Mouse (Mus musculus) midbrain, embryonic 16.5 days (tissue): ENCODE data around the gene Fam185a. TPM values are rescaled to one million over a fixed set of nuclear protein-coding genes. Genes with fewer than 3 reads are reported as not detected.

Experiments
- ATAC-seq: fragments of 200-750 bp; cut with Nextera tagmentation; 2 replicates; pipeline ENCODE4 v1.8.0; 2017; ENCODE audit warnings: moderate TSS enrichment
- H3K27ac ChIP-seq: fragments of 300-500 bp; sonication (generic); 2 replicates; pipeline ENCODE4 v1.5.1; 2014; ENCODE audit warnings: mild to moderate bottlenecking, low read length, mixed read lengths
- H3K27me3 ChIP-seq: fragments of 300-500 bp; sonication (generic); 2 replicates; pipeline ENCODE4 v1.6.1; 2014; ENCODE audit warnings: low read depth, low read length, mixed read lengths; ENCODE audit not compliant: control insufficient read depth, insufficient read depth
- H3K36me3 ChIP-seq: fragments of 300-500 bp; sonication (generic); 2 replicates; pipeline ENCODE4 v1.6.1; 2014; ENCODE audit warnings: mild to moderate bottlenecking, low read length, moderate library complexity, mixed read lengths; ENCODE audit not compliant: control insufficient read depth, insufficient read depth
- H3K4me1 ChIP-seq: fragments of 300-500 bp; sonication (generic); 2 replicates; pipeline ENCODE4 v1.6.1; 2014; ENCODE audit warnings: mild to moderate bottlenecking, low read length, mixed read lengths; ENCODE audit not compliant: control insufficient read depth, insufficient read depth
- H3K4me2 ChIP-seq: fragments of 300-500 bp; sonication (generic); 2 replicates; pipeline ENCODE4 v1.6.1; 2014; ENCODE audit warnings: mild to moderate bottlenecking, low read length, mixed read lengths
- H3K4me3 ChIP-seq: fragments of 300-500 bp; sonication (generic); 2 replicates; pipeline ENCODE4 v1.5.1; 2014; ENCODE audit warnings: low read depth, mild to moderate bottlenecking, low read length, moderate library complexity, mixed read lengths
- H3K9ac ChIP-seq: fragments of 300-500 bp; sonication (generic); 2 replicates; pipeline ENCODE4 v1.6.1; 2014; ENCODE audit warnings: low read depth, low read length, mixed read lengths
- H3K9me3 ChIP-seq: fragments of 300-500 bp; sonication (generic); replicated peaks from 2 replicates; pipeline ENCODE4 v1.6.1; 2014; ENCODE audit warnings: mild to moderate bottlenecking, low read length, mixed read lengths; ENCODE audit not compliant: control insufficient read depth, poor library complexity, severe bottlenecking
- WGBS: fragments of 180-500 bp; shearing (Covaris S2); extraction: QIAGEN DNeasy Blood & Tissue Kit; methylation state at CpG from one replicate; pipeline ENCODE4 v1.1.7; 2014; 5-methylcytosine and 5-hydroxymethylcytosine counted together
- polyA plus RNA-seq: library from polyadenylated mRNA; unstranded; fragments of >200 nt; fragmentation: Nextera tagmentation; extraction: Ambion mirVana; gene quantifications from 2 replicates; pipeline ENCODE4 v1.2.1, GENCODE M21; 2015

Gene Fam185a
- polyA plus RNA-seq, 1 experiment from 2014 or later: 11.0 TPM

DNA sequence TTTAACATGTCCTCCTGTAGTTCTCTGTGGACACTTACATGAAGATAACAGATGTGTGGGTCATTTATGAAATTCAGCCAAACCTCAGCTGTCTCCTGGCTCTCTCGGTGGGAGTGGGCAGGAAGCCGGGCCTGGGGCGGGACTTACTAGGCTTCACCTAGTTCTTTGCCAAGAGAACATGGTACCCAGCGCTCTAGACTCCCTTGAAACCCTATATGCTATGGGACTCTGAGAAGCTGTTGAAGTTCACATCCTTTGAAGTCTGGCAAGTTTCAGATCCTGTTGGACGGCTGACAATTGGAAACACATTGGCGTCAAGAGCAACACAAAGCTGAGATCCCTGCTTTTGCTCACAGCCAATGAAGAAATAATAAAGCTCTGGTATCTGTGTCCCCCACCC is 71.6 kb downstream of the Fam185a start:
- H3K27me3 ChIP-seq: no peaks in the 10 kb centered on the region
- H3K4me2 ChIP-seq: no peak overlapping the region
- H3K27ac ChIP-seq: no peak overlapping the region
- WGBS: 86% methylated on average over 6 of the region's 6 CpGs
- H3K9me3 ChIP-seq: no peaks in the 10 kb centered on the region
- H3K4me1 ChIP-seq: no peaks in the 10 kb centered on the region
- no peaks in the 10 kb centered on the region for H3K36me3 ChIP-seq
- H3K9ac ChIP-seq: no peak overlapping the region
- H3K4me3 ChIP-seq: no peak overlapping the region
- no peak for ATAC-seq

DNA sequence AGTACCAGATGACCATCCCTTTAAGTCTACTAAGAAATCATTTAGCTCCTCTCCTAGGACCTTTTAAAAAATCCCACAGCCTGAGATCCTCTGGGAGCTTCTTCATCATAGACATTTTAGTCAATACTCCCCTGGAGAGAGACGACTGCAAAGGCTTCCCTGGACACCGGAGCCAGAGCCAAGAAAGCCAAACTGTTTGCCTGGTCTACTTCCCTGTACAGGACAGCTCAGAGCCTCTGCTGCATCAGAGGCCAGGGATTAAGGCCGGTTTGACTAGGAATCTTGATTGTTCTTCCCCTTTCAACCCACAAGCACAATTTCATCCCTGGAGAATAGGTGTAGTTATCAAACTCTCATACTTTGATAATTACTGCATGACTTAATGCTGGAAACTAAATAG is 72.1 kb downstream of the Fam185a start:
- Histone ChIP-seq H3K9me3 (no peaks in the 10 kb centered on the region), H3K4me1 (no peaks in the 10 kb centered on the region), H3K4me3 (no peak overlapping the region), H3K4me2 (no peak overlapping the region), H3K9ac (no peak overlapping the region), H3K27me3 (no peaks in the 10 kb centered on the region), H3K27ac (no peak overlapping the region), H3K36me3 (no peaks in the 10 kb centered on the region)
- 65% methylated on average over 3 of the region's 3 CpGs for WGBS
- no peak for ATAC-seq

DNA sequence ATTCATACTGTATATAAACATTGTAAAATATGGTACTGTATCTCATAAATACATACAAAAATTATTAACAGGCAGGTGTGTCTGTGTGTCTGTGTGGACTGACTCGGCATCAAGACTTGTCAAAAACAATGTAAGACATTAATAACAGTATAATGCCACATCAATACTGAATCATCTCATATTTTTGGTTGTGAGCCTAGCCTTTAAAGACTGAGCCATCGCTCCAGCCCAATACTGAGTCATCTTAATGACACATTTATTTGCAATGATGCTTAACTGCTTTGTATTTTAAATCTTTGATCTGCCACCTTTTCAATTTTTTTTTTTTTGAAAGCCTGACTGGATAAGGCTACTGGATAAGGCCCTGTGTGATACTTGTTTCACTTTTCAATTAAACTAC is 73.7 kb downstream of the Fam185a start:
- WGBS: 88% methylated on average over 2 of the region's 2 CpGs
- H3K9ac ChIP-seq: no peak overlapping the region
- no peaks in the 10 kb centered on the region for H3K9me3 ChIP-seq
- H3K4me2 ChIP-seq: no peak overlapping the region
- ATAC-seq: no peak
- H3K4me3 ChIP-seq: no peak overlapping the region
- no peaks in the 10 kb centered on the region for H3K36me3 ChIP-seq
- no peak overlapping the region for H3K27ac ChIP-seq
- no peaks in the 10 kb centered on the region for H3K27me3 ChIP-seq
- no peaks in the 10 kb centered on the region for H3K4me1 ChIP-seq

DNA sequence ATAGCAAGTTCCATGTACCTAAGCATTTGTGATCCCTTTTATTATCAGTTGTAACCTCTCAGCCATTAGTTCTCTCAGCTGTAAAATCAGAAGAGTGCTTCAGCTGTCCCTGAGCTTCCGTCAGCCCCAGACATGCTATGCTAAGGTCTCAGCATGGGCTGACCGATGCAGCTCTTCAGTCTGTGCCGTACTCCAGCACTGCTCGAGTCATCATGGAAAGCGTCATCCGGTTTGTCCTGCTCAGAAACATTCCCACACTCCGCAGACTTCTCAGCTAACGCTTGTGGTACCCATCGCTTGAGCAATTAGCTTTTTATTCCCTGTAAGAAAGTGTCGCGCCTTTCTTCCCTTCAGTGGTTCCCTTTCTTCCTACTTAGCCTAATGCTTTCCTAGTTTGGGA is 74.2 kb downstream of the Fam185a start:
- Histone ChIP-seq H3K9me3 (no peaks in the 10 kb centered on the region), H3K27ac (no peak overlapping the region), H3K27me3 (no peaks in the 10 kb centered on the region), H3K36me3 (no peaks in the 10 kb centered on the region), H3K4me1 (no peaks in the 10 kb centered on the region), H3K4me3 (no peak overlapping the region), H3K4me2 (no peak overlapping the region), H3K9ac (no peak overlapping the region)
- WGBS: 83% methylated on average over 11 of the region's 11 CpGs
- no peak for ATAC-seq

DNA sequence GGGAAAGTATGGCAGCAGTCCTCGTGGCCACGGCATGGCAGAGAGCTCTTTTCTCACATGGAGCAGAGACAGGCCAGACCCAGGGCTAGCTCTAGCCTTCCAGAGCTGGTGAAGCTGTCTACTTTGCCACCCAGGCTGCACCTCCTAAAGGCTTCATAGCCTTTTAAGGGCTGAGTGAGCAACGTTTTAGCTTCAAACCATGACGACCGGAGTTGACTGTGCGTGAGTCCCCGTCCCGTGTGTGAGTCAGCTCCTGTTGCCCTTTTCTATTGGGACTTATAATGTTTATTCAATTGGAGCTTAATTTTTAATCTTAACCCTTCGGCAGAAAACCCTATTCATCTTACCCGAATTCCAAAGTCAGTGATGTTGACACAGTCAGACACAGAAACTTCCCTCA is 75.4 kb downstream of the Fam185a start:
- WGBS: 77% methylated on average over 10 of the region's 10 CpGs
- no peak overlapping the region for H3K4me2 ChIP-seq
- no peak overlapping the region for H3K9ac ChIP-seq
- H3K4me3 ChIP-seq: no peak overlapping the region
- no peaks in the 10 kb centered on the region for H3K27me3 ChIP-seq
- H3K9me3 ChIP-seq: no peaks in the 10 kb centered on the region
- no peak overlapping the region for H3K27ac ChIP-seq
- H3K4me1 ChIP-seq: no peaks in the 10 kb centered on the region
- ATAC-seq: no peak
- H3K36me3 ChIP-seq: no peaks in the 10 kb centered on the region

DNA sequence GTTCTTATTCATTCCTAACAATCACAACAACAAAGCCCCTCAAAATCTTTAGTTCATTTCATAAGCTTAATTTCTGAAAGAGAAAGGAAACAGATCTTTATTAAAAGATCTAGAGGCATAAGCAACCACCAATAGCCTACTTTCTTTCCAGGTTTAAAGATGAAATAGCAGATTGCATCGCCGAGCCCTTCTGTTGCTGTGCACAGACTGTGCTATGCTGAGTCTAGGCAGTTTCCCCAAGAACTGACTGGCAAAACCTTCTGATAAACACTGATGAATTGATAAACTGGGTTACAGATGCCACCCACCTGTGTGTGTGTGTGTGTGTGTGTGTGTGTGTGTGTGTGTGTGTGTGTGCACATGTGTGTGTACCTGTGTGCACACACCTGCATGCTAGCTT is 76.2 kb downstream of the Fam185a start:
- no peak for ATAC-seq
- 83% methylated on average over 2 of the region's 2 CpGs for WGBS

DNA sequence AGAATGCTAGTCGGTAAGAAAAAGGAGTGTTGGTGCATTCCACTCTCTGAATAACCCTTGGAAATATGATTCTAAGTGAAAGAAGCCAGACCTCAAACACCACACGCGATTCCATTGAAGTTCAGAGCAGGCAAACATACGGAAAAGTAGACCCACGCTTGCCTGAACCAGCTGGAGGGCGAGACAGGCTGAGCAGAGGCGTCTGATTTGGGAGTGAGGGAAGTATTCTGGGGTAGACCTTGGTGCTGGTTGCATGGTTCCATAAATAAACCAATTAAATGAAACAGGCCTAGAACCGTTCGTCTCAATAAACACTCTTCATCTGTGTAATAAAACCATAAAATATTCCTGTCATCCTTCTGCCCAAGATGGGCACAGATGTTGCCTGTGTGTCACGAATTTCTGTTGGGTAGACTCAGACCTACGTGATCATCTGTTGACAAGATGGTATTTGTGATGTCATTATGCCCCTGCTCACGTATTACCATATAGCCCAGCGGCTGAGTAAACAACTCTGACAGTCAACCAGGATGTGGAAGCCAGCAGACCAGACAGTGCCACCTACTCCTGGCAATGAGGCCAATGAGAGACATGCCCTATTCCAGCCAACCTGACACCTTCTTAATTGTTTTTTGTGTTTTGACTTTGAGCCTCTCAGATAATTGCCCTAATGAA is 78.3 kb downstream of the Fam185a start:
- 91% methylated on average over 13 of the region's 13 CpGs for WGBS

More for the DNA sequence above, 76.2 kb downstream of the Fam185a start:
- H3K4me2 ChIP-seq: no peak overlapping the region
- no peak overlapping the region for H3K4me3 ChIP-seq
- H3K4me1 ChIP-seq: no peaks in the 10 kb centered on the region
- H3K27me3 ChIP-seq: no peaks in the 10 kb centered on the region
- no peak overlapping the region for H3K27ac ChIP-seq
- H3K9ac ChIP-seq: no peak overlapping the region
- no peaks in the 10 kb centered on the region for H3K36me3 ChIP-seq
- no peaks in the 10 kb centered on the region for H3K9me3 ChIP-seq

DNA sequence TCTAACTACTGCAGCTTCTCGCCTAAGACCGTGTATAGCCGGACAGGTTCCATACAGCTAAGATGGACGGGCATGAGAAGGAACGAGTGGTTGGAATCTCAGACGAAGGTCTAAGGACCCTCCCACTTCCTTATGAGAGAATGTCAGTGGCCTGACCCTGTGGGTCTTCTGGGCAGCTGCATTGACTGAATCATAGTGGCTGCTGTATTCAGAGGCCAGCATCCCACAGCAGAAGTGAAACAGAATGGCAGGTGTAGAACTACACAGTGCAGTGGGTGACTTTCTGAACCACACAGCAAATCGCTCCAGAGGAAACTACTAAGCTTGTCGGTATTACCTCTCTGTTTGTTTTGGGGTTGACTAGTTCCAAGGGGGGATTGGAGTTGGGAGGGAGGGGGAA is 80.4 kb downstream of the Fam185a start:
- WGBS: 93% methylated on average over 8 of the region's 8 CpGs

More for the DNA sequence above, 78.3 kb downstream of the Fam185a start:
- H3K4me3 ChIP-seq: no peak overlapping the region
- no peak overlapping the region for H3K4me2 ChIP-seq
- H3K27me3 ChIP-seq: no peaks in the 10 kb centered on the region
- no peak for ATAC-seq
- no peaks in the 10 kb centered on the region for H3K4me1 ChIP-seq
- H3K9me3 ChIP-seq: no peaks in the 10 kb centered on the region
- H3K27ac ChIP-seq: no peak overlapping the region
- H3K36me3 ChIP-seq: no peaks in the 10 kb centered on the region
- no peak overlapping the region for H3K9ac ChIP-seq

DNA sequence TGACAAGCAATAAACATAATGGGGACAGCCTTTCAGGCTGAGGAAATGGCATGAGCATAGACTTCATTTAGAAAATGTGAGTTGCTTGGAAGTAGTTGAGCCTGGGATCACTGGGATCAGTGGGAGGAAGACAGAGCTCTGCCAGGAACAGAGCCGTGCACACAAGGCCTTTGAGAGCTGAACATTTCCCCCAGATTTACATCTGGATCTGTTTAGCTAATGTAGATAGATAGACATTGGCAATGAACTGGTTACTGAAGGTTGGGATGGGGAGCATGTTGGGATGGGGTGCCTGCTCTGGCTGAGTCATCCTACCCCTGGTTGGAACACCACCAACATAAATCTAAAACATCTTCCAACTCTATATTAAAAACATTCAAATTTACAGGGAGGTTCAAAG is 82.1 kb downstream of the Fam185a start:
- no peak for ATAC-seq
- H3K4me2 ChIP-seq: no peak overlapping the region
- WGBS: 87% methylated on average over 1 of the region's 1 CpGs

More for the DNA sequence above, 80.4 kb downstream of the Fam185a start:
- no peaks in the 10 kb centered on the region for H3K4me1 ChIP-seq
- H3K27me3 ChIP-seq: no peaks in the 10 kb centered on the region
- no peak overlapping the region for H3K4me2 ChIP-seq
- no peaks in the 10 kb centered on the region for H3K9me3 ChIP-seq
- no peak for ATAC-seq
- H3K9ac ChIP-seq: no peak overlapping the region
- no peak overlapping the region for H3K4me3 ChIP-seq
- no peaks in the 10 kb centered on the region for H3K36me3 ChIP-seq
- H3K27ac ChIP-seq: no peak overlapping the region

More for the DNA sequence above, 82.1 kb downstream of the Fam185a start:
- H3K27me3 ChIP-seq: no peaks in the 10 kb centered on the region
- H3K36me3 ChIP-seq: no peaks in the 10 kb centered on the region
- no peaks in the 10 kb centered on the region for H3K9me3 ChIP-seq
- no peak overlapping the region for H3K9ac ChIP-seq
- no peak overlapping the region for H3K4me3 ChIP-seq
- H3K4me1 ChIP-seq: no peaks in the 10 kb centered on the region
- no peak overlapping the region for H3K27ac ChIP-seq
